Mouse (Mus musculus) urinary bladder, adult 18-20 months (tissue): ENCODE data around the gene Cpa5.

Experiments used
- DNase-seq, 2 experiments: peaks; one replicate each; pipeline ENCODE4 v3.0.0; 2022; ENCODE audit warnings: low spot score in 2 of 2, mixed read lengths in 2 of 2

The Cpa5 gene

GRCm38 (mm10) chr6:30604342-30604867 is 6.4 kb upstream of the Cpa5 start:
- DNase-seq = no peak

GRCm38 (mm10) chr6:30605111-30605510 is 5.7 kb upstream of the Cpa5 start:
- no peak for DNase-seq

GRCm38 (mm10) chr6:30605672-30606071 is 5.1 kb upstream of the Cpa5 start:
- DNase-seq = no peak

- DNase-seq = no peak
Observed at GRCm38 (mm10) chr6:30611212-30611611, 402 bp downstream of the Cpa5 start.

- DNase-seq = no peak
Observed at GRCm38 (mm10) chr6:30614251-30614650, 3.4 kb downstream of the Cpa5 start.

- DNase-seq = no peak
Observed at GRCm38 (mm10) chr6:30615741-30616140, 4.9 kb downstream of the Cpa5 start.

- DNase-seq = no peak
Observed at GRCm38 (mm10) chr6:30616491-30616941, 5.7 kb downstream of the Cpa5 start.

GRCm38 (mm10) chr6:30617020-30617958 is 6.5 kb downstream of the Cpa5 start:
- no peak for DNase-seq

GRCm38 (mm10) chr6:30617959-30618590 is 7.3 kb downstream of the Cpa5 start:
- no peak for DNase-seq

GRCm38 (mm10) chr6:30618735-30619134 is 7.9 kb downstream of the Cpa5 start:
- DNase-seq = no peak

GRCm38 (mm10) chr6:30619606-30620005 is 8.8 kb downstream of the Cpa5 start:
- no peak for DNase-seq

- DNase-seq = no peak
Observed at GRCm38 (mm10) chr6:30620591-30620990, 9.8 kb downstream of the Cpa5 start.

GRCm38 (mm10) chr6:30620994-30621393 is 10.2 kb downstream of the Cpa5 start:
- no peak for DNase-seq

GRCm38 (mm10) chr6:30621986-30622389 is 11.2 kb downstream of the Cpa5 start:
- DNase-seq = no peak

- DNase-seq = peak in 1 of 2 experiments; percentile 10
Observed at GRCm38 (mm10) chr6:30624763-30625162, 14.0 kb downstream of the Cpa5 start.

GRCm38 (mm10) chr6:30628152-30628551 is 17.3 kb downstream of the Cpa5 start:
- DNase-seq = no peak

- DNase-seq = no peak
Observed at GRCm38 (mm10) chr6:30629989-30630388, 19.2 kb downstream of the Cpa5 start.

- DNase-seq = no peak
Observed at GRCm38 (mm10) chr6:30635361-30635862, 24.6 kb downstream of the Cpa5 start.

- no peak for DNase-seq
Observed at GRCm38 (mm10) chr6:30636186-30636842, 25.5 kb downstream of the Cpa5 start.

- no peak for DNase-seq
Observed at GRCm38 (mm10) chr6:30638674-30639268, 28.0 kb downstream of the Cpa5 start, which contains the start of gene Cpa1. Gene Cpa1, plus strand, starts transcription at chr6:30639218.

- DNase-seq = no peak
Observed at GRCm38 (mm10) chr6:30643694-30644460, 33.1 kb downstream of the Cpa5 start.
